Mouse (Mus musculus) R1 (cell line): ENCODE data around the gene Fgd6.

Experiments used
- DNase-seq: peaks from one replicate; pipeline ENCODE4 v3.0.0-alpha.2; 2018; ENCODE audit warnings: low read depth, low spot score

The Fgd6 gene

GRCm38 (mm10) chr10:94095743-94096465 lies 60.1 kb downstream of the Fgd6 start:
- no peak for DNase-seq

DNA sequence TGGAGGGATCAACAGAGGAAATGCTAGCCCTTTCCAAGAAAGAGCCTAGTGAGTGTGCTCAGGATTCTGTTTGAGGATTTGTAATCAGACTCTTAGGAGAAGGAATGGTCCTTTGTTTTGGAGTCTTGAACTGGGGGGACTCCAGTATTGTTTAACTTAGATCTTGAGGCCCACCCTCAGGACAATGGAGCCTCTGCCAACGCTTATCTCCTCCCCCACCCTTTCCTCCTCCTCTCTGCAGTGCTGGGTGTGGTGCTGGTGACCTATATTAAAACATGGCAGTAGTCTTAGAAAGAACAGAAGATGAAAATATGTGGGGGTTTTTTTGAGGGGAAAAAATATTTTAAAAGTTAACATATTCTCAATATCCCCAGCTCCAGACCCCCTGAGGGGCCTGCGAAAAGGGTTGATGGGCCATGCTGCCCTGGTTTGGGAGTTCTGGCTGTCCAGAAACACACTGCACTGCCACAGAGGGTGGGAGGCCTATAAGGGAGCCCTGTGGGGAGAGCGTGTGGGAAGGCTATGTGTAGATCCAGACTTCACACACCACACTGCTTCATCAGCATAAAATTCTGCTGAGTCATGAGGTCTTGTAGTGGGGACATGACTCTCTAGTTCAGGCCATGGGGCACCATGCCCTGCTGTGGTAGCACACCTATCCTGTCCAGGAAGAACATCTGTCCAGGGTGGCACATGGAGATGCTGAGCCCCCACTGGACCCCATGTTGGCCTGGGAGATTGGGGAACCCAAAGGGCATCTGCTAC lies 61.5 kb downstream of the Fgd6 start:
- DNase-seq = peak; percentile 29

- DNase-seq = no peak
These were observed 62.3 kb downstream of the Fgd6 start for GRCm38 (mm10) chr10:94098100-94098499.

GRCm38 (mm10) chr10:94105498-94105897 lies 69.7 kb downstream of the Fgd6 start:
- DNase-seq = no peak

- DNase-seq = no peak
These were observed 71.4 kb downstream of the Fgd6 start for GRCm38 (mm10) chr10:94107168-94107567.

DNA sequence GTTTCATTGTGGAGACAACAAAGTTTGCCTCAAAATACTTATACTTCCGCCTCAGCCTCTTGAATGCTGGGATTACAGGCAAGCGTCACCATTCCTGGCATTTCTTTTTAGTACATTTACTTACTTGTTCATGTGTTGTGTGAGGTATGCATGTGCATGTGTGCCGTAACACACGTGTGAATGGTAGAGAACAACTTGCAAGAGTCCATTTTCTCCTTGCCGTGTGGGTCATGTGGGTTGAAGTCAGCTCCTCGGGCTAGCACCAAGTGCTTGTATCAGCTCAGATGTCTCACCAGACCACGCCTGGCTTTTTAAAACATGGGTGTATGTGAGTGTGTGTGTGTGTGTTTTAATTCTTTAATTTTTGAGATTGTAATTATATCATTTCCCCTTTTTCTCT lies 71.8 kb downstream of the Fgd6 start:
- no peak for DNase-seq

- DNase-seq = no peak
These were observed 73.0 kb downstream of the Fgd6 start for GRCm38 (mm10) chr10:94108791-94109190.

DNA sequence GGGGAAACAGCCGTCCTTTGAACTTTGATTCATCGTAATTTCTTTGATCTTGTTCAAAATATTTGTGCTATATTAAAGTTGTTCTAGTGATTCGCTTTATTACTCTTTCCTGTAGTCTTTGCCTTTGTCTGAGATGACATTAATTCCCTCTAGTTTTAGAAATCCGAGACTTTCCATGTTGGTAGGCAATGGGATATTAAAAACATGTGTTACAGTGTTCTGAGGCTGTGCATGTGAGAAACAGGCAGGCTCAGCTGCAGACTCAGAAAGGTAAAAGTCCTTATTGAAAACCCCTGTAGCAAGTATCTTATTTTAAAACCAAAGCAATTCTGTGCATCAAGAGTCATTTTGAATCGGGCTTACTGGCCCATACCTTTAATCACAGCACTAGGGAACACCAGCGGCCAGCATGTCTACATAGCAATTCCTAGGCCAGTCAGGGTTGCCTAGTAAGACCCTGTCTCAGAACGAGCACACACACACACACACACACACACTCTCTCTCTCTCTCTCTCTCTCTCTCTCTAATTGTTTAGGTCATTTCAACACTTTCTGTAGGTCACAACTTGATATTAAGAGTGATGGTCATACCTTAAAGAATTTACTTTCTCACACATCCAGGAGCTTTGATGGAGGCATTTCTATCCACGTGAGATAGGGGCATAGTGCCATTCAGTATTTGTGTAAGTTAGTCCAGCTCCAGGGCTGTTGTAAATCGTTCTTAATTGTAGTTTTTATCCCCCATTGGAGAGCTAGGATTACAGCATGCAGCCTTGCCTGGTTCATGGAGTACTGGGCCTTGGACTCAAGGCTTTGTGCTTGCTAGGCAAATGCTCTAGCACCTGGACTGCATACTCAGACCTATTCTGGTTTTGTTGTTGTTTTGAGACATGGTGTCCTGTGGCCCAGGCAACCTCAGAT lies 75.3 kb downstream of the Fgd6 start:
- DNase-seq = no peak

DNA sequence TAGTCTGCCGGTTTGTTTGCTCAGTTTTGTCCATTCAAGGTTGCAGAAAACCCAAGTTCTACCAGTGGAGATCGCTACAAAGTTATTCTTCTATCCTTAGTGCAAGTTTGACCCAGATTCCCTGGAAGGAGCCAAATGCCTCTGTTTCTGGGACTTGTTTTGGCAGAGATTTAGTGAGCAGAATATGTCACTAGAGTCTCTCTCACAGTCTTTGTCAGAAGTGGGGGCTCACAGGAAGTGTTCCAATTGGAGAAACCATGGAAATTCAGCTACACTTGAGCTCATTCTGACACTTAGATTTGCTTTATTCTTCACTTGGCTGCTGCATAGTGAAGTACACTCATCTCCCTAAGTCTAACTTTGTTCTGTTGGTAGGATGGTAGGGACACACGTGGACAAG lies 76.4 kb downstream of the Fgd6 start:
- DNase-seq = no peak

DNA sequence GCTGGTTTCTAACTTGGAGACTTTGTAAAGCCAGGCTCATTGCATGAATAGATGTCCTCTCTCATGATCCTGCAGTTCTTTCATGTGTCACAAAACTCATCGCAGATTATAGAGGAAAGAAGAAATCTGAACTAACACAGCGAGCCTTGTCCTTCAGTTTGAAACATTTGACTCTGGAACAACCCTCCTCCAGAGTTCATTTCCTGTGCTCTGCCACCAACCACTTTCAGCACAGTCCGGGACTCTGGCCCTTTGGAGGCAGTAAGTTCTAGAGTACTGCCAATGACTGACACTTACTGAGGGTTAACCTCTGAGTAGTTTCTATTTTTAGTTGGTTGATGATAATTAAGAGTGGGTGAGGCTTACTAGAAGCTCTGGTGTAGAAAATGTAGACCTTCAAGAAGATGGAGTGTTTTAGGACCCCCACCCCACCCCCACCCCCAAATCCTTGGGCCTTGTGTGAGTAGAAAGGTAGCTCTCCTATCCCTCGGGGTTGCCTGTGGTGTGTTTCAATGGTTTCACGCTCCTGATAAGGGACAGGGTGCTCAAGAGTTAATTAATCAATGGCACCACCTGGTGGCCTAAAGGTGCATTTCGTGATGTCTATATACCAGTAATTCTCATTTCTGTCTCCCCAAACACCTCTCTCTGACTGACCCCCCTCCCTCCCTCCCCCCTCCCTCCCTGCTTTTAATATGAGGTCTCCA lies 80.2 kb downstream of the Fgd6 start:
- DNase-seq = peak; percentile 73

- no peak for DNase-seq
These were observed 81.1 kb downstream of the Fgd6 start for GRCm38 (mm10) chr10:94116781-94117340.

DNA sequence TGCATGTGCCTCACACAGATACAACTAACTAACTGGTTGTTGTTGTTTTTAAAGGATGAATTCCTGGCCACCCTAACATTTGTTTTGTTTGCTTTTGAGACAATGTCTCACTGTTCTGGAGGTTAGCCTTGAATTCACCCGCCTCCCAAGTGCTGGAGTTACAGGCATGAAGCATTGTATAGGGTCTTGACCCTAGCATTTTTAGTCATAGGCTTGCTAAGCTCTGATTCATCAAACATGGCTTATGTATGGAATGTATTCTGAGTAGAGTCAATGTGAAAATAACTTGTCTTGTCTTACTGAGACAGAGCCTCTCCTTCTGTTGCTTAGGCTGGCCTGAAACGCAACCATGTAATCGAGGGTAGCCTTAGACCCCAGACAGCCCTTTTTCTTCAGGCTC lies 82.1 kb downstream of the Fgd6 start:
- DNase-seq = no peak

- DNase-seq = no peak
These were observed 83.2 kb downstream of the Fgd6 start for GRCm38 (mm10) chr10:94118993-94119392.

GRCm38 (mm10) chr10:94120676-94121075 lies 84.9 kb downstream of the Fgd6 start:
- no peak for DNase-seq

- no peak for DNase-seq
These were observed 86.8 kb downstream of the Fgd6 start for GRCm38 (mm10) chr10:94122595-94122994.

GRCm38 (mm10) chr10:94123581-94123980 lies 87.8 kb downstream of the Fgd6 start:
- DNase-seq = no peak

GRCm38 (mm10) chr10:94124376-94124775 lies 88.6 kb downstream of the Fgd6 start:
- peak; percentile 18 for DNase-seq

- no peak for DNase-seq
These were observed 93.9 kb downstream of the Fgd6 start for GRCm38 (mm10) chr10:94129680-94130119.

DNA sequence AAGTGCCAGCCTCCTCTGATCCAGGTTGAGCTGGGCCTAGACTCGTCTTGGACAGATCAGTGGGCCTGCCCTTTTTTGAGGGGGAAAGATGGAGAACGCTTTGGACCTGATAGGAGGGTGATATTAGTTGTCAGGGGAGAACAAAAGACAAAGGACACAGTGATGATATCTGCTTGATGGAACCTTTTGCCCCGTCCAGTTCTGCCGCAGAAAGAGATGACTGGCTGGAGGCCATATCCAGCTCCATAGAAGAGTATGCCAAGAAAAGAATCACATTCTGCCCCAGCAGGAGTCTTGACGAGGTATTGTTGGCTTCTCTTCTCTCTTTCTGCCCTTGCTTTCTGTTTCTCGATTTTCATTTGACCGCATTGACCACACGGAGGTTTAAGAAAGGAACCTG lies 97.3 kb downstream of the Fgd6 start:
- DNase-seq = no peak

DNA sequence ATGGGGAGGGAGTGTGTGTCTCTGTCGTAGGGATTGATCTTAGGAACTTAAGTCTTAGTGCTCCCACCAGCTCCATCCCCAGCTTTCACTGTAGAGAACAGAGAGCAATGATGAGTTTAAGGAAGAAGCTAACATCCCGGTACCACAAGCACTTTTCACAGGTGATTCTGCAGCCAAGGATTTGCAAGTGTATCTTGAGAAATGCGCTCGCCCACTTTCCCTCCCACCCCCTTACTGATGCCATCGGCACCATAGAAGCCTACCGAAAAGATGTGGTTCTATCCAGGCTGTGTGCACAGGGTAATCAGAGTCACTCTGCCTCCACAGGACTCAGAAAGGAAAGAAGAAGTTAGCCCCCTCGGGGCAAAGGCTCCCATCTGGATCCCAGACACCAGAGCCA lies 97.9 kb downstream of the Fgd6 start:
- DNase-seq = no peak
